Comparison of ENCODE assay signal across 28 mouse cellular contexts in the genomic region with DNA sequence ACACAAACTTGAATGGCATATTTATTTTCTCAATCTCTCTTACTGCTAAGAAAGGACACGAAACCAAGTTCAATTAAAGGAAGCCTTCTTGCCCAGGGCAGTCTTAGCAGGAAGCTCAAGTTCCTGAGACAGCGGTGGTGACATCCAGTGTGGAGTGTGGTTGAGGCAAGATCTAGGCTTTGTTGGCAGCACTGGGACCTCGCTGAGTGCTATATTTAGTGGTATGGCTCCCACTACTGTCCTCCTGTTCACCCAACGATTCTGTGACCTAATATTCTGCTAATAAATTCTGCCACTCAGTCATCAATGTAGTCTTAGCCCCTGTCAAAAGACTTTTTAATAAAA. TPM values are rescaled to one million over a fixed set of nuclear protein-coding genes. Genes with fewer than 3 reads are reported as not detected.
DNase-seq lines count a peak whose midpoint lies in the region; ATAC-seq and TF ChIP-seq lines count a peak whose summit lies in the region.
"Had no signal": no experiment of that assay in that cellular context is flagged by ENCODE, and none has a peak within 500 bp of the region (broad histone marks: within the 10 kb centered on the region; RNA-seq: fewer than 3 reads in every experiment).

No protein-coding gene starts in this region.

- no peak overlapping the region for H3K27ac ChIP-seq in lung, embryonic 14.5 days (ENCODE audit: low read depth)
- H3K27ac ChIP-seq in stomach, postnatal 0 days (replicated peaks), result no peak overlapping the region
- H3K27ac ChIP-seq in midbrain, embryonic 14.5 days (replicated peaks; ENCODE audit: low read depth, low read length), result no peak overlapping the region
- H3K27ac ChIP-seq: embryonic facial prominence, embryonic 13.5 days; forebrain, embryonic 10.5 days; forebrain, embryonic 15.5 days; heart, embryonic 15.5 days; hindbrain, embryonic 13.5 days; kidney, postnatal 0 days; limb, embryonic 13.5 days; liver, embryonic 12.5 days; midbrain, embryonic 13.5 days; neural tube, embryonic 15.5 days had no signal

- no peak overlapping the region for H3K9ac ChIP-seq in lung, embryonic 14.5 days
- H3K9ac ChIP-seq in stomach, postnatal 0 days (ENCODE audit: low read length), result no peak overlapping the region
- no peak overlapping the region for H3K9ac ChIP-seq in midbrain, embryonic 14.5 days (replicated peaks; ENCODE audit: low read length)
- H3K9ac ChIP-seq: embryonic facial prominence, embryonic 13.5 days; forebrain, embryonic 15.5 days; heart, embryonic 15.5 days; hindbrain, embryonic 13.5 days; limb, embryonic 13.5 days; liver, embryonic 12.5 days; midbrain, embryonic 13.5 days; neural tube, embryonic 15.5 days had no signal

- peak; percentile 36; the same call in 1 of the 2 replicates for ATAC-seq in lung, embryonic 14.5 days (ENCODE audit: insufficient read depth)
- peak; percentile 47 to 48; a peak in 3 of 4 replicates for ATAC-seq in hematopoietic stem cell, adult 5-6 weeks (replicated peaks in 1 of 2; ENCODE audit: insufficient read depth in 1 of 2, low FRiP score in 2 of 2, low TSS enrichment in 1 of 2, low read depth in 1 of 2, poor library complexity in 2 of 2, severe bottlenecking in 2 of 2)
- ATAC-seq in stomach, postnatal 0 days (ENCODE audit: low FRiP score, low TSS enrichment), result no peak
- ATAC-seq in midbrain, embryonic 14.5 days (ENCODE audit: low FRiP score, low TSS enrichment), result no peak
- ATAC-seq: forebrain, embryonic 15.5 days; intestine, embryonic 16.5 days; liver, embryonic 12.5 days; midbrain, embryonic 13.5 days had no signal

- no peak for TF ChIP-seq EP300 in stomach, postnatal 0 days (optimal IDR thresholded peaks at IDR 0.05)

- no peak for TF ChIP-seq CTCF in lung, embryonic 14.5 days (IDR thresholded peaks at IDR 0.05; ENCODE audit: low read depth)
- 0 out of 2 replicates have a peak, but pooled peaks have one; percentile 20 for TF ChIP-seq CTCF in stomach, postnatal 0 days (IDR thresholded peaks at IDR 0.05; ENCODE audit: low read depth)

- 50% methylated on average over 4 of the region's 4 CpGs for WGBS in lung, embryonic 14.5 days
- WGBS in stomach, postnatal 0 days, result 60% methylated on average over 4 of the region's 4 CpGs
- WGBS in midbrain, embryonic 14.5 days, result 89% methylated on average over 4 of the region's 4 CpGs

- H3K27me3 ChIP-seq in lung, embryonic 14.5 days (ENCODE audit: insufficient read depth, low read length), result no peaks in the 10 kb centered on the region
- H3K27me3 ChIP-seq in stomach, postnatal 0 days (ENCODE audit: control insufficient read depth, insufficient read depth, low read length), result no peaks in the 10 kb centered on the region
- no peaks in the 10 kb centered on the region for H3K27me3 ChIP-seq in midbrain, embryonic 14.5 days (ENCODE audit: control insufficient read depth, insufficient read depth, low read length)
- H3K27me3 ChIP-seq: embryonic facial prominence, embryonic 13.5 days; forebrain, embryonic 15.5 days; heart, embryonic 15.5 days; hindbrain, embryonic 13.5 days; limb, embryonic 13.5 days; midbrain, embryonic 13.5 days; neural tube, embryonic 15.5 days had no signal

- no peak overlapping the region for H3K4me2 ChIP-seq in lung, embryonic 14.5 days
- no peak overlapping the region for H3K4me2 ChIP-seq in stomach, postnatal 0 days (replicated peaks; ENCODE audit: low read depth)
- H3K4me2 ChIP-seq in midbrain, embryonic 14.5 days (ENCODE audit: low read length), result no peak overlapping the region
- H3K4me2 ChIP-seq: embryonic facial prominence, embryonic 13.5 days; forebrain, embryonic 15.5 days; heart, embryonic 15.5 days; hindbrain, embryonic 13.5 days; limb, embryonic 13.5 days; liver, embryonic 12.5 days; midbrain, embryonic 13.5 days; neural tube, embryonic 15.5 days had no signal

- H3K4me3 ChIP-seq in lung, embryonic 14.5 days (ENCODE audit: low read depth, low read length), result no peak overlapping the region
- no peak overlapping the region for H3K4me3 ChIP-seq in stomach, postnatal 0 days (ENCODE audit: low read depth, low read length)
- no peak overlapping the region for H3K4me3 ChIP-seq in midbrain, embryonic 14.5 days (replicated peaks; ENCODE audit: low read depth, low read length)
- H3K4me3 ChIP-seq: embryonic facial prominence, embryonic 13.5 days; forebrain, embryonic 10.5 days; forebrain, embryonic 15.5 days; heart, embryonic 15.5 days; hindbrain, embryonic 13.5 days; limb, embryonic 13.5 days; liver, embryonic 12.5 days; midbrain, embryonic 13.5 days; neural tube, embryonic 15.5 days had no signal

- no peaks in the 10 kb centered on the region for H3K9me3 ChIP-seq in lung, embryonic 14.5 days (ENCODE audit: low read depth, low read length)
- H3K9me3 ChIP-seq in stomach, postnatal 0 days (ENCODE audit: control insufficient read depth, low read length), result no peaks in the 10 kb centered on the region
- H3K9me3 ChIP-seq in midbrain, embryonic 14.5 days (ENCODE audit: control insufficient read depth, low read length), result no peaks in the 10 kb centered on the region
- H3K9me3 ChIP-seq: embryonic facial prominence, embryonic 13.5 days; forebrain, embryonic 10.5 days; forebrain, embryonic 15.5 days; heart, embryonic 15.5 days; hindbrain, embryonic 13.5 days; limb, embryonic 13.5 days; liver, embryonic 12.5 days; midbrain, embryonic 13.5 days; neural tube, embryonic 15.5 days had no signal

- DNase-seq in lung, embryonic 14.5 days, result peak; percentile 54
- no peak for DNase-seq in lung, postnatal 25 days (ENCODE audit: low spot score)
- DNase-seq in adipocyte (ENCODE audit: low spot score), result peak; percentile 30
- no peak for DNase-seq in stomach, postnatal 0 days (ENCODE audit: low spot score)
- DNase-seq in midbrain, embryonic 14.5 days, result no peak
- no peak for DNase-seq in natural killer cell, adult 2 months (ENCODE audit: low spot score in 2 of 2)
- DNase-seq: adrenal gland, postnatal 10 days; B cell, adult 2 months; cerebellum, adult 8-10 months; cerebellum, postnatal 25 days; gastrocnemius, postnatal 10 days; heart, postnatal 36 days; kidney, adult 8-10 months; kidney, postnatal 4 days; thymus, adult 2 months; thymus, postnatal 36 days had no signal

- H3K4me1 ChIP-seq in lung, embryonic 14.5 days (ENCODE audit: insufficient read depth), result no peaks in the 10 kb centered on the region; the same call in 1 of the 2 replicates
- peaks cover 2% of the 10 kb centered on the region; the same call in 1 of the 2 replicates for H3K4me1 ChIP-seq in stomach, postnatal 0 days (replicated peaks; ENCODE audit: control insufficient read depth, insufficient read depth)
- H3K4me1 ChIP-seq in midbrain, embryonic 14.5 days (ENCODE audit: control insufficient read depth, insufficient read depth, low read length), result 0 out of 2 replicates have a peak, but pooled peaks cover 4% of the 10 kb centered on the region
- H3K4me1 ChIP-seq: liver, embryonic 12.5 days had no signal

- no peaks in the 10 kb centered on the region for H3K36me3 ChIP-seq in lung, embryonic 14.5 days (ENCODE audit: insufficient read depth)
- H3K36me3 ChIP-seq in stomach, postnatal 0 days (ENCODE audit: control insufficient read depth, insufficient read depth, low read length), result no peaks in the 10 kb centered on the region
- no peaks in the 10 kb centered on the region for H3K36me3 ChIP-seq in midbrain, embryonic 14.5 days (ENCODE audit: control insufficient read depth, insufficient read depth, low read length)
- H3K36me3 ChIP-seq: embryonic facial prominence, embryonic 13.5 days; forebrain, embryonic 10.5 days; forebrain, embryonic 15.5 days; heart, embryonic 15.5 days; hindbrain, embryonic 13.5 days; limb, embryonic 13.5 days; liver, embryonic 12.5 days; midbrain, embryonic 13.5 days; neural tube, embryonic 15.5 days had no signal

RNA-seq across cellular contexts. Expression of gene Jdp2, which starts 23.4 kb away (rescaled TPM):
- polyA plus RNA-seq in lung, embryonic 14.5 days (2014; fragmentation: Nextera tagmentation; extraction: Ambion mirVana), result 1.3 and 2.2 TPM in 2 replicates
- 34.3 and 36.9 TPM in 2 replicates for total RNA-seq in hematopoietic stem cell, adult 5-6 weeks (2017)
- 0.63 and 0.65 TPM in 2 replicates for polyA plus RNA-seq in stomach, postnatal 0 days (2015; fragmentation: Nextera tagmentation; extraction: Ambion mirVana)
- polyA plus RNA-seq in midbrain, embryonic 14.5 days (2014; fragmentation: Nextera tagmentation; extraction: Ambion mirVana), result 0.68 and 1.1 TPM in 2 replicates

Comparison
In these comparisons a context has a peak if more than half of its experiments do, and no peak if none do; other contexts are left out.
1. DNase-seq: peak in lung, embryonic 14.5 days (single experiment) and adipocyte (single experiment); none in lung, postnatal 25 days (single experiment), stomach, postnatal 0 days (single experiment), midbrain, embryonic 14.5 days (single experiment) and natural killer cell, adult 2 months (0 of 2).
2. ATAC-seq: peak in lung, embryonic 14.5 days (single experiment) and hematopoietic stem cell, adult 5-6 weeks (2 of 2); none in stomach, postnatal 0 days (single experiment) and midbrain, embryonic 14.5 days (single experiment).